In genomic region chr5:15507757-15508459, GRCm38 (mm10) we compare ENCODE assay signal across 10 mouse cellular contexts. TPM values are rescaled to one million over a fixed set of nuclear protein-coding genes. Genes with fewer than 3 reads are reported as not detected.
A peak's percentile ranks its signal among the peaks of the same experiment; 100 is the strongest.
DNase-seq lines count a peak whose midpoint lies in the region; ATAC-seq and TF ChIP-seq lines count a peak whose summit lies in the region.
"Not testable (repeated sequence)": the region's sequence is repeated elsewhere in the genome, so short reads cannot be mapped to it uniquely, and the experiment has no call there.
"Had no signal": no experiment of that assay in that cellular context is flagged by ENCODE, and none has a peak within 500 bp of the region (broad histone marks: within the 10 kb centered on the region; RNA-seq: fewer than 3 reads in every experiment).

No protein-coding gene starts in this region.

- H3K27ac ChIP-seq in embryonic facial prominence, embryonic 15.5 days (replicated peaks); heart, embryonic 10.5 days; hindbrain, embryonic 13.5 days; kidney, embryonic 15.5 days; liver, embryonic 12.5 days; midbrain, embryonic 15.5 days; stomach, embryonic 16.5 days (ENCODE audit: low read length): not testable (repeated sequence)

- H3K27me3 ChIP-seq in E14TG2a.4 (ENCODE audit: insufficient read depth, low read length); embryonic facial prominence, embryonic 15.5 days; heart, embryonic 10.5 days (ENCODE audit: insufficient read depth, poor library complexity, severe bottlenecking); hindbrain, embryonic 13.5 days; kidney, embryonic 15.5 days; liver, embryonic 12.5 days (replicated peaks); midbrain, embryonic 15.5 days (replicated peaks); stomach, embryonic 16.5 days (ENCODE audit: control insufficient read depth, insufficient read depth, low read length): not testable (repeated sequence)

- peaks cover 15% of the 10 kb centered on the region for H3K9me3 ChIP-seq in E14TG2a.4 (ENCODE audit: low read length)
- H3K9me3 ChIP-seq in embryonic facial prominence, embryonic 15.5 days (replicated peaks) = peaks cover 19% of the 10 kb centered on the region
- peaks cover 20% of the 10 kb centered on the region for H3K9me3 ChIP-seq in heart, embryonic 10.5 days
- peaks cover 48% of the 10 kb centered on the region for H3K9me3 ChIP-seq in hindbrain, embryonic 13.5 days
- peaks cover 24% of the 10 kb centered on the region for H3K9me3 ChIP-seq in kidney, embryonic 15.5 days (replicated peaks)
- peaks cover 14% of the 10 kb centered on the region for H3K9me3 ChIP-seq in liver, embryonic 12.5 days (replicated peaks)
- peaks cover 33% of the 10 kb centered on the region for H3K9me3 ChIP-seq in midbrain, embryonic 15.5 days
- H3K9me3 ChIP-seq in stomach, embryonic 16.5 days (replicated peaks; ENCODE audit: control insufficient read depth, low read length) = not testable (repeated sequence)

- not testable (repeated sequence) for H3K4me1 ChIP-seq in E14TG2a.4 (replicated peaks; ENCODE audit: low read depth, low read length); embryonic facial prominence, embryonic 15.5 days; heart, embryonic 10.5 days; hindbrain, embryonic 13.5 days (replicated peaks); kidney, embryonic 15.5 days; liver, embryonic 12.5 days; midbrain, embryonic 15.5 days; stomach, embryonic 16.5 days (ENCODE audit: control insufficient read depth, insufficient read depth, low read length)

- not testable (repeated sequence) for H3K4me3 ChIP-seq in E14TG2a.4 (replicated peaks; ENCODE audit: low read length); embryonic facial prominence, embryonic 15.5 days (replicated peaks); heart, embryonic 10.5 days; hindbrain, embryonic 13.5 days; kidney, embryonic 15.5 days (replicated peaks); liver, embryonic 12.5 days; midbrain, embryonic 15.5 days; stomach, embryonic 16.5 days (replicated peaks; ENCODE audit: low read length)

- DNase-seq in heart, embryonic 10.5 days (ENCODE audit: low spot score) = peak; percentile 79

- H3K4me2 ChIP-seq in embryonic facial prominence, embryonic 15.5 days (replicated peaks); hindbrain, embryonic 13.5 days; kidney, embryonic 15.5 days; liver, embryonic 12.5 days; midbrain, embryonic 15.5 days; stomach, embryonic 16.5 days (ENCODE audit: low read depth, low read length): not testable (repeated sequence)

- TF ChIP-seq CTCF in E14TG2a.4 (conservative IDR thresholded peaks at IDR 0.05; ENCODE audit: low read length) = peak; percentile 26; the same call in 1 of the 2 replicates

- ATAC-seq in embryonic facial prominence, embryonic 15.5 days (ENCODE audit: insufficient number of reproducible peaks, low FRiP score, low TSS enrichment, low read depth) = peak; percentile 60; the same call in 1 of the 2 replicates
- peak; percentile 70; the same call in 1 of the 2 replicates for ATAC-seq in hindbrain, embryonic 13.5 days (ENCODE audit: low FRiP score)
- peak; percentile 83 for ATAC-seq in kidney, embryonic 15.5 days (replicated peaks; ENCODE audit: low FRiP score)
- ATAC-seq in liver, embryonic 12.5 days = peak; percentile 69
- ATAC-seq in midbrain, embryonic 15.5 days (replicated peaks) = peak; percentile 62; the same call in 1 of the 2 replicates
- ATAC-seq in stomach, embryonic 16.5 days (ENCODE audit: insufficient read depth, low FRiP score) = peak; percentile 70; the same call in 1 of the 2 replicates

- H3K36me3 ChIP-seq in E14TG2a.4 (ENCODE audit: insufficient read depth, low read length); embryonic facial prominence, embryonic 15.5 days; heart, embryonic 10.5 days; hindbrain, embryonic 13.5 days; kidney, embryonic 15.5 days; liver, embryonic 12.5 days; midbrain, embryonic 15.5 days (replicated peaks); stomach, embryonic 16.5 days (ENCODE audit: control insufficient read depth, insufficient read depth, low read length): not testable (repeated sequence)

- not testable (repeated sequence) for H3K9ac ChIP-seq in embryonic facial prominence, embryonic 15.5 days; hindbrain, embryonic 13.5 days; kidney, embryonic 15.5 days; liver, embryonic 12.5 days; midbrain, embryonic 15.5 days; stomach, embryonic 16.5 days (ENCODE audit: low read length)

- WGBS in embryonic facial prominence, embryonic 15.5 days = 62% methylated on average over 6 of the region's 6 CpGs
- WGBS in heart, embryonic 10.5 days = 60% methylated on average over 6 of the region's 6 CpGs
- WGBS in hindbrain, embryonic 13.5 days = 67% methylated on average over 6 of the region's 6 CpGs
- 60% methylated on average over 6 of the region's 6 CpGs for WGBS in kidney, embryonic 15.5 days
- WGBS in liver, embryonic 12.5 days (ENCODE audit: insufficient replicate concordance) = 48% methylated on average over 6 of the region's 6 CpGs
- 63% methylated on average over 6 of the region's 6 CpGs for WGBS in midbrain, embryonic 15.5 days
- WGBS in stomach, embryonic 16.5 days = 61% methylated on average over 6 of the region's 6 CpGs

RNA-seq across cellular contexts. Expression of gene Gm21190, which starts 21.1 kb away (rescaled TPM):
- polyA plus RNA-seq in embryonic facial prominence, embryonic 15.5 days (2015; fragmentation: Nextera tagmentation; extraction: Ambion mirVana) = 0.23 TPM in 1 of 2 replicates, not detected in the other
- 0.30 TPM in 1 of 2 replicates, not detected in the other for polyA plus RNA-seq in heart, embryonic 10.5 days (2016; fragmentation: Nextera tagmentation; extraction: Ambion mirVana)
- polyA plus RNA-seq in hindbrain, embryonic 13.5 days (2015; fragmentation: Nextera tagmentation; extraction: Ambion mirVana) = not detected in 2 replicates
- not detected in 2 replicates for polyA plus RNA-seq in kidney, embryonic 15.5 days (2015; fragmentation: Nextera tagmentation; extraction: Ambion mirVana)
- not detected in 2 replicates for polyA plus RNA-seq in liver, embryonic 12.5 days (2016; fragmentation: Nextera tagmentation; extraction: Ambion mirVana)
- polyA plus RNA-seq in midbrain, embryonic 15.5 days (2015; fragmentation: Nextera tagmentation; extraction: Ambion mirVana) = not detected in 2 replicates
- polyA plus RNA-seq in stomach, embryonic 16.5 days (2015; fragmentation: Nextera tagmentation; extraction: Ambion mirVana) = not detected in 2 replicates
- polyA plus RNA-seq: inflammation-experienced regulatory T-cells, adult 6 months; small intestine, adult 2 months had no signal

RNA-seq across cellular contexts. Expression of gene Gm21149, which starts 31.6 kb away (rescaled TPM):
- 0.20 and 0.25 TPM in 2 replicates for polyA plus RNA-seq in embryonic facial prominence, embryonic 15.5 days (2015; fragmentation: Nextera tagmentation; extraction: Ambion mirVana)
- polyA plus RNA-seq in heart, embryonic 10.5 days (2016; fragmentation: Nextera tagmentation; extraction: Ambion mirVana) = 0.21 and 0.25 TPM in 2 replicates
- not detected in 2 replicates for polyA plus RNA-seq in hindbrain, embryonic 13.5 days (2015; fragmentation: Nextera tagmentation; extraction: Ambion mirVana)
- not detected in 2 replicates for polyA plus RNA-seq in kidney, embryonic 15.5 days (2015; fragmentation: Nextera tagmentation; extraction: Ambion mirVana)
- not detected in 2 replicates for polyA plus RNA-seq in liver, embryonic 12.5 days (2016; fragmentation: Nextera tagmentation; extraction: Ambion mirVana)
- not detected in 2 replicates for polyA plus RNA-seq in midbrain, embryonic 15.5 days (2015; fragmentation: Nextera tagmentation; extraction: Ambion mirVana)
- not detected in 2 replicates for polyA plus RNA-seq in stomach, embryonic 16.5 days (2015; fragmentation: Nextera tagmentation; extraction: Ambion mirVana)
- polyA plus RNA-seq: small intestine, adult 2 months had no signal
